Mouse (Mus musculus) macrophage (primary cell): ENCODE results near the gene Smim12. TPM values are rescaled to one million over a fixed set of nuclear protein-coding genes. Genes with fewer than 3 reads are reported as not detected.
A peak's percentile ranks its signal among the peaks of the same experiment; 100 is the strongest.

ENCODE experiments used
- H3K27ac ChIP-seq: fragments of 350-480 bp; formaldehyde crosslinking; 2 replicates; pipeline ENCODE4 v1.9.0; 2021
- H3K36me3 ChIP-seq: fragments of 350-480 bp; formaldehyde crosslinking; 2 replicates; pipeline ENCODE4 v1.9.0; 2021; ENCODE audit errors: inconsistent target
- H3K4me3 ChIP-seq: fragments of 350-480 bp; formaldehyde crosslinking; 2 replicates; pipeline ENCODE4 v1.9.0; 2021; ENCODE audit errors: inconsistent target
- H3K79me2 ChIP-seq: fragments of 350-480 bp; formaldehyde crosslinking; 2 replicates; pipeline ENCODE4 v1.9.0; 2021; ENCODE audit errors: inconsistent target
- WGBS: methylation state at CpG from one replicate; pipeline ENCODE4 v1.1.7; 2026; ENCODE audit warnings: inconsistent platforms; ENCODE audit not compliant: missing documents; 5-methylcytosine and 5-hydroxymethylcytosine counted together
- polyA plus RNA-seq: library from polyadenylated mRNA; stranded (reverse); fragments of 250-400 nt; gene quantifications from 3 replicates; pipeline ENCODE4 v1.2.4, GENCODE M21; 2018; ENCODE audit warnings: inconsistent platforms

Gene Smim12
- polyA plus RNA-seq, 1 experiment from 2014 or later = 26.3 TPM

- no peak overlapping the region for H3K27ac ChIP-seq
- H3K4me3 ChIP-seq = no peak overlapping the region
- H3K79me2 ChIP-seq = no peaks in the 10 kb centered on the region
- no peaks in the 10 kb centered on the region for H3K36me3 ChIP-seq
- 48% methylated on average over 4 of the region's 4 CpGs for WGBS
These were observed 19.8 kb upstream of the Smim12 start for GRCm38 (mm10) chr4:127223755-127224154.

- Histone ChIP-seq H3K4me3 (no peak overlapping the region), H3K36me3 (no peaks in the 10 kb centered on the region), H3K79me2 (no peaks in the 10 kb centered on the region), H3K27ac (no peak overlapping the region)
- 19% methylated on average over 17 of the region's 19 CpGs for WGBS
These were observed 19.0 kb upstream of the Smim12 start for GRCm38 (mm10) chr4:127224444-127225100.

GRCm38 (mm10) chr4:127226067-127226466, 17.5 kb upstream of the Smim12 start:
- WGBS = 47% methylated on average over 4 of the region's 4 CpGs
- Histone ChIP-seq H3K4me3 (no peak overlapping the region), H3K27ac (no peak overlapping the region), H3K79me2 (no peaks in the 10 kb centered on the region), H3K36me3 (no peaks in the 10 kb centered on the region)

DNA sequence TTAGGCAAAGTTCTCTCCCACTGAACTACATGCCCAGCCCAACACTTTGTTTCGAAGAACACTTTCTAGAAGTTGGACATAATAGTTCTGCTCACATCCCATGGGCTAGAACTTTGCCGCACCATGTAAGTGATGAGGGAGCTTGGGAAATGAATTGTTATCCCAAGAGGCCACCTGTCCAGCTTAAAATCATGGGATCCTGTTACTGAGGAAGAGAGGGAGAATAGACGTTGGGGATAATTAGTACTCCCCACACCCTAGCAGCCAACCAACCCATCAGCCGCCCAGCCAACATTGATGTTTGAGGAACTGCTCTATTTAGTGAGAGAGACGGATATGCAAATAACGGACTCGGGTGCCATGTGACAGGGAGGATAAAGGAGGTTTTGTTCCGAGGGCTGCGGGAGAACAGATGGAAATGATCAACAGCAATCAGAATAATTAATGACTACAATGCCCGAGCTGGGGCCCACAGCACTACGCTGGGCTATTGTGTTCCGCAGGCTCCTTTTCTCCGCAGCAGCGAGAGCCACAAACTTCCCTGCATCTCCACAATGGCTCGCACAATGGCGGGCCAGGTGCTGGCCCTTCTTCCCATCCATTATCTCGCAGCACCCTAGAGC, 16.4 kb upstream of the Smim12 start:
- 36% methylated on average over 17 of the region's 17 CpGs for WGBS
- no peak overlapping the region for H3K27ac ChIP-seq
- no peaks in the 10 kb centered on the region for H3K36me3 ChIP-seq
- H3K79me2 ChIP-seq = no peaks in the 10 kb centered on the region
- H3K4me3 ChIP-seq = no peak overlapping the region

DNA sequence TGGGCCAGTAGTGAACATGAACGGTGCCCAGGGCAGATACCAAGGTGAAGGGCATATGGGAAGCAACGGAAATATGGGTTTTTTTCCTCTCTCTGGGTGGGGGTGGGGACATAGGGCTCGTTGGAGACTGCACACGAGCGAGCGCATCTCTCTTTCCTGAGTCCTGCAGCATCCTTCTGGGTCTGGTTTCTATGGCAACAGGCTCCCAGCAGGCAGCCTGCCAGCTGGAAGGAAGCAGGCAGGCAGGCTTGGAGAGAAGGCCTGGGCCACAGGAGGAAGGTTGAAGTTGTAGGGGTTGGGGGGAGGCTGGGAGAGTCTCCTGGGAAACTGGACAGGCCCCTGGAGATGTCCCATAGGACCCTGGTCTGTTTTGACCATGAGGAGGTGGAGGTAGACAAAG, 11.6 kb upstream of the Smim12 start:
- 58% methylated on average over 6 of the region's 6 CpGs for WGBS
- Histone ChIP-seq H3K27ac (no peak overlapping the region), H3K79me2 (no peaks in the 10 kb centered on the region), H3K4me3 (no peak overlapping the region), H3K36me3 (no peaks in the 10 kb centered on the region)

- WGBS = 72% methylated on average over 5 of the region's 5 CpGs
- H3K27ac ChIP-seq = no peak overlapping the region
- H3K79me2 ChIP-seq = no peaks in the 10 kb centered on the region
- no peak overlapping the region for H3K4me3 ChIP-seq
- no peaks in the 10 kb centered on the region for H3K36me3 ChIP-seq
These were observed 11.0 kb upstream of the Smim12 start for GRCm38 (mm10) chr4:127232551-127232950.

DNA sequence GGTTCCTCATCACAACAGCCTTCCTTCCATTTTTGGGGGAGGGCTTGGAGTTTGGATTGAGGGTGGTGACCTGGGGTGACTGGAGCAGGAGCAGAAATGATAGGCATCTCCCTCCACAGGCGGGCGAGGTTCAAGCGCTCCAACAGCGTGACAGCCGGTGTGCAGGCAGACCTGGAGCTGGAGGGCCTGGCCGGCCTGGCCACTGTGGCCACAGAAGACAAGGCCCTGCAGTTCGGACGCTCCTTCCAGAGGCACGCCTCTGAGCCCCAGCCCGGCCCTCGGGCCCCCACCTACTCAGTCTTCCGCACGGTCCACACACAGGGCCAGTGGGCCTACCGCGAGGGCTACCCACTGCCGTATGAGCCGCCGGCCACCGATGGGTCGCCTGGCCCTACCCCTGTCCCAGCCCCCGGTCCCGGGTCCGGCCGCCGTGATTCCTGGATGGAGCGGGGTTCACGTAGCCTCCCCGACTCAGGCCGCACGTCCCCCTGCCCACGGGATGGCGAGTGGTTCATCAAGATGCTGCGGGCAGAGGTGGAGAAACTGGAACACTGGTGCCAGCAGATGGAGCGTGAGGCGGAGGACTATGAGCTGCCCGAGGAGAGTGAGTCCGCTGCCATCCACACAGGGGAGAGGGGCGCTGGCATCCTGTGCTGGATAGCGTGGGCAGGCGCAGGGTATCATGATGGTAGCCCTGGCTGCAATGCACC, 10.0 kb upstream of the Smim12 start:
- WGBS = 90% methylated on average over 35 of the region's 40 CpGs
- no peak overlapping the region for H3K27ac ChIP-seq
- no peak overlapping the region for H3K4me3 ChIP-seq
- H3K79me2 ChIP-seq = no peaks in the 10 kb centered on the region
- H3K36me3 ChIP-seq = no peaks in the 10 kb centered on the region

GRCm38 (mm10) chr4:127235742-127236487, 7.7 kb upstream of the Smim12 start:
- Histone ChIP-seq H3K4me3 (no peak overlapping the region), H3K27ac (no peak overlapping the region), H3K36me3 (no peaks in the 10 kb centered on the region), H3K79me2 (no peaks in the 10 kb centered on the region)
- WGBS = under 1% methylated on average over 63 of the region's 67 CpGs

- Histone ChIP-seq H3K79me2 (no peaks in the 10 kb centered on the region), H3K4me3 (no peak overlapping the region), H3K27ac (no peak overlapping the region), H3K36me3 (no peaks in the 10 kb centered on the region)
- 12% methylated on average over 14 of the region's 14 CpGs for WGBS
These were observed 7.0 kb upstream of the Smim12 start for GRCm38 (mm10) chr4:127236631-127237030.

- H3K79me2 ChIP-seq = no peaks in the 10 kb centered on the region
- H3K36me3 ChIP-seq = no peaks in the 10 kb centered on the region
- 88% methylated on average over 9 of the region's 10 CpGs for WGBS
- H3K4me3 ChIP-seq = no peak overlapping the region
- no peak overlapping the region for H3K27ac ChIP-seq
These were observed 6.3 kb upstream of the Smim12 start for GRCm38 (mm10) chr4:127237271-127237670.

- H3K36me3 ChIP-seq = peaks cover 8% of the 10 kb centered on the region
- peaks cover 30% of the 10 kb centered on the region for H3K79me2 ChIP-seq
- 15% methylated on average over 6 of the region's 6 CpGs for WGBS
- H3K4me3 ChIP-seq = no peak overlapping the region
- H3K27ac ChIP-seq = peak overlapping the region; percentile 43
These were observed 888 bp upstream of the Smim12 start for GRCm38 (mm10) chr4:127242696-127243095.

GRCm38 (mm10) chr4:127243953-127244352, 369 bp downstream of the Smim12 start:
- Histone ChIP-seq H3K27ac (peak overlapping the region; percentile 42), H3K79me2 (peaks cover 30% of the 10 kb centered on the region), H3K4me3 (peak overlapping the region; percentile 93), H3K36me3 (peaks cover 15% of the 10 kb centered on the region)
- WGBS = 1% methylated on average over 26 of the region's 26 CpGs

GRCm38 (mm10) chr4:127249701-127250349, 6.2 kb downstream of the Smim12 start:
- peaks cover 15% of the 10 kb centered on the region for H3K36me3 ChIP-seq
- no peak overlapping the region for H3K4me3 ChIP-seq
- WGBS = 0% methylated on average over 5 of the region's 5 CpGs
- H3K27ac ChIP-seq = no peak overlapping the region
- peaks cover 20% of the 10 kb centered on the region; the same call in 1 of the 2 replicates for H3K79me2 ChIP-seq

GRCm38 (mm10) chr4:127251963-127252585, 8.5 kb downstream of the Smim12 start:
- Histone ChIP-seq H3K79me2 (no peaks in the 10 kb centered on the region), H3K27ac (no peak overlapping the region), H3K36me3 (peaks cover 13% of the 10 kb centered on the region), H3K4me3 (no peak overlapping the region)
- 35% methylated on average over 22 of the region's 22 CpGs for WGBS
